Mouse (Mus musculus) CD4-positive, CD25-positive, alpha-beta regulatory T cell, adult 4 months (primary cell): ENCODE results near the gene Hk2. TPM values are rescaled to one million over a fixed set of nuclear protein-coding genes. Genes with fewer than 3 reads are reported as not detected.

Experiments
- ATAC-seq: one replicate; pipeline ENCODE4 v1.8.0; 2017
- polyA plus RNA-seq, 2 experiments: library from polyadenylated mRNA; unstranded; fragments of 100-300 nt; shearing (Covaris generic); gene quantifications; one replicate each; pipeline ENCODE4 v1.2.1; 2017

Gene Hk2
- 1 to 10 TPM; 3.0 TPM for polyA plus RNA-seq

GRCm38 (mm10) chr6:82774321-82774764 is at the start of gene Hk2:
Hk2 (minus strand) TSS chr6:82774454.
- ATAC-seq = peak; percentile 76

GRCm38 (mm10) chr6:82821758-82822253 is 47.6 kb upstream of the Hk2 start:
- no peak for ATAC-seq

GRCm38 (mm10) chr6:82820716-82821115 is 46.5 kb upstream of the Hk2 start:
- ATAC-seq = no peak

GRCm38 (mm10) chr6:82814821-82815220 is 40.6 kb upstream of the Hk2 start:
- ATAC-seq = no peak

GRCm38 (mm10) chr6:82807984-82808700 is 33.9 kb upstream of the Hk2 start:
- no peak for ATAC-seq

- no peak for ATAC-seq
Observed at GRCm38 (mm10) chr6:82806971-82807370, 32.7 kb upstream of the Hk2 start.

GRCm38 (mm10) chr6:82806503-82806902 is 32.2 kb upstream of the Hk2 start:
- no peak for ATAC-seq

- no peak for ATAC-seq
Observed at GRCm38 (mm10) chr6:82805894-82806293, 31.6 kb upstream of the Hk2 start.

- no peak for ATAC-seq
Observed at GRCm38 (mm10) chr6:82804984-82805383, 30.7 kb upstream of the Hk2 start.

- ATAC-seq = no peak
Observed at GRCm38 (mm10) chr6:82798202-82798737, 24.0 kb upstream of the Hk2 start.

GRCm38 (mm10) chr6:82797300-82797839 is 23.1 kb upstream of the Hk2 start:
- no peak for ATAC-seq

- no peak for ATAC-seq
Observed at GRCm38 (mm10) chr6:82790864-82791263, 16.6 kb upstream of the Hk2 start.

GRCm38 (mm10) chr6:82783906-82784305 is 9.7 kb upstream of the Hk2 start:
- no peak for ATAC-seq

- no peak for ATAC-seq
Observed at GRCm38 (mm10) chr6:82780802-82781393, 6.6 kb upstream of the Hk2 start.

GRCm38 (mm10) chr6:82780369-82780768 is 6.1 kb upstream of the Hk2 start:
- no peak for ATAC-seq

GRCm38 (mm10) chr6:82777124-82777654 is 2.9 kb upstream of the Hk2 start:
- ATAC-seq = no peak

- ATAC-seq = peak; percentile 50
Observed at GRCm38 (mm10) chr6:82775386-82775785, 1.1 kb upstream of the Hk2 start.

- ATAC-seq = peak; percentile 19
Observed at GRCm38 (mm10) chr6:82773261-82774131, 758 bp downstream of the Hk2 start.

GRCm38 (mm10) chr6:82772451-82773101 is 1.7 kb downstream of the Hk2 start:
- ATAC-seq = no peak

- peak; percentile 35 for ATAC-seq
Observed at GRCm38 (mm10) chr6:82771981-82772409, 2.3 kb downstream of the Hk2 start.

GRCm38 (mm10) chr6:82771059-82771458 is 3.2 kb downstream of the Hk2 start:
- ATAC-seq = no peak

- no peak for ATAC-seq
Observed at GRCm38 (mm10) chr6:82770286-82770685, 4.0 kb downstream of the Hk2 start.
